Mouse (Mus musculus): Measurements from ENCODE around the gene Ube2c. TPM values are rescaled to one million over a fixed set of nuclear protein-coding genes. Genes with fewer than 3 reads are reported as not detected.

Ube2c gene
- polyA plus RNA-seq, 1 experiment from 2014 or later: 449 TPM

GRCm38 (mm10) chr2:164785481-164786387 is 16.0 kb downstream of the Ube2c start, which contains the start of gene Snx21:
Gene Snx21, plus strand, starts transcription at chr2:164785823.
- WGBS: under 1% methylated on average over 80 of the region's 89 CpGs

DNA sequence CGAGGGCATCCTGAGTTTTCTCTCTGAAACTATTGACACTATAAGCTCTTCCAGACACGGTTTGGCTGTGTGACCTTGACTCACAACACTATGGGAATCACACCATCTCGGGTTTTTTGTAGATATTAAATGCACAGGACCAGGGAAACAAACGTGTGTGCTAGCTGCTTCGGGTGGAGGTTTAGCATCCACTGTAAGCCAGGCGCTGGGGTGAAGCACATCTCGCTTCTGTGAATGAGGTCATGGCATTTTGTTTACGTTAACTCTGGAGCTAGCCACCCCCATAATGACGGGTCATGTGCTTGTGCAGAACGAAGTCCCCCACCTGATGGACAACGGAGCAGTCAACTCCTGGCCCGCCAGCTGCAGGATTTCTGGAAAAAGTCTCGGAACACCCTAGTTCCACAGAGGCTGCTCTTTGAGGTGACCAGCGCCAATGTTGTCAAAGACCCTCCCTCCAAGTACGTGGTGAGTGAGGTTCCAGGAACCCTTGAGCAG is 16.7 kb downstream of the Ube2c start:
- no peaks in the 10 kb centered on the region for H3K9me3 ChIP-seq (ENCODE audit: low read length)
- peak overlapping the region; percentile 85 for H3K9ac ChIP-seq (replicated peaks; ENCODE audit: low read length)
- H3K4me3 ChIP-seq (ENCODE audit: low read length): peak overlapping the region; percentile 69
- peak overlapping the region; percentile 91; the same call in 1 of the 2 replicates for H3K27ac ChIP-seq (ENCODE audit: low read length)
- peaks cover 25% of the 10 kb centered on the region for H3K4me1 ChIP-seq (ENCODE audit: insufficient read depth, low read length)
- H3K36me3 ChIP-seq (ENCODE audit: insufficient read depth, low read length): peaks cover 6% of the 10 kb centered on the region; the same call in 1 of the 2 replicates
- 7% methylated on average over 15 of the region's 15 CpGs for WGBS
- H3K4me2 ChIP-seq (replicated peaks; ENCODE audit: low read depth, low read length): peak overlapping the region; percentile 88
- ATAC-seq (ENCODE audit: low FRiP score, low TSS enrichment): no peak; the same call in none of the 2 replicates
- no peaks in the 10 kb centered on the region for H3K27me3 ChIP-seq (ENCODE audit: insufficient read depth, low read length)

More at GRCm38 (mm10) chr2:164785481-164786387, 16.0 kb downstream of the Ube2c start, which contains the start of gene Snx21:
- Histone ChIP-seq H3K27me3 (ENCODE audit: insufficient read depth, low read length) (no peaks in the 10 kb centered on the region), H3K27ac (ENCODE audit: low read length) (peak within 1 kb of the TSS; percentile 91), H3K9ac (replicated peaks; ENCODE audit: low read length) (peak within 1 kb of the TSS; percentile 85), H3K36me3 (ENCODE audit: insufficient read depth, low read length) (peaks cover 3% of the 10 kb centered on the region; the same call in 1 of the 2 replicates), H3K9me3 (ENCODE audit: low read length) (no peaks in the 10 kb centered on the region), H3K4me2 (replicated peaks; ENCODE audit: low read depth, low read length) (peak within 1 kb of the TSS; percentile 88), H3K4me3 (ENCODE audit: low read length) (peak within 1 kb of the TSS; percentile 69), H3K4me1 (ENCODE audit: insufficient read depth, low read length) (peaks cover 25% of the 10 kb centered on the region)
- peak; percentile 94 for ATAC-seq (ENCODE audit: low FRiP score, low TSS enrichment)

GRCm38 (mm10) chr2:164787032-164787431 is 17.3 kb downstream of the Ube2c start:
- Histone ChIP-seq H3K4me3 (ENCODE audit: low read length) (peak overlapping the region; percentile 69), H3K4me1 (ENCODE audit: insufficient read depth, low read length) (peaks cover 25% of the 10 kb centered on the region), H3K36me3 (ENCODE audit: insufficient read depth, low read length) (peaks cover 12% of the 10 kb centered on the region; the same call in 1 of the 2 replicates), H3K27ac (ENCODE audit: low read length) (no peak overlapping the region), H3K4me2 (replicated peaks; ENCODE audit: low read depth, low read length) (peak overlapping the region; percentile 88), H3K9ac (replicated peaks; ENCODE audit: low read length) (peak overlapping the region; percentile 85), H3K9me3 (ENCODE audit: low read length) (no peaks in the 10 kb centered on the region), H3K27me3 (ENCODE audit: insufficient read depth, low read length) (no peaks in the 10 kb centered on the region)
- 85% methylated on average over 3 of the region's 3 CpGs for WGBS
- no peak for ATAC-seq (ENCODE audit: low FRiP score, low TSS enrichment)

- Histone ChIP-seq H3K27ac (ENCODE audit: low read length) (no peak overlapping the region), H3K9ac (replicated peaks; ENCODE audit: low read length) (0 out of 2 replicates have a peak overlapping the region, but pooled peaks have one; percentile 6), H3K9me3 (ENCODE audit: low read length) (no peaks in the 10 kb centered on the region), H3K4me1 (ENCODE audit: insufficient read depth, low read length) (peaks cover 25% of the 10 kb centered on the region), H3K4me2 (replicated peaks; ENCODE audit: low read depth, low read length) (no peak overlapping the region), H3K4me3 (ENCODE audit: low read length) (no peak overlapping the region), H3K36me3 (ENCODE audit: insufficient read depth, low read length) (peaks cover 20% of the 10 kb centered on the region), H3K27me3 (ENCODE audit: insufficient read depth, low read length) (no peaks in the 10 kb centered on the region)
- 69% methylated on average over 10 of the region's 10 CpGs for WGBS
- no peak for ATAC-seq (ENCODE audit: low FRiP score, low TSS enrichment)
These were observed 18.1 kb downstream of the Ube2c start for GRCm38 (mm10) chr2:164787779-164788178.

GRCm38 (mm10) chr2:164788411-164788810 is 18.7 kb downstream of the Ube2c start:
- Histone ChIP-seq H3K4me3 (ENCODE audit: low read length) (no peak overlapping the region), H3K36me3 (ENCODE audit: insufficient read depth, low read length) (peaks cover 25% of the 10 kb centered on the region), H3K9me3 (ENCODE audit: low read length) (no peaks in the 10 kb centered on the region), H3K4me1 (ENCODE audit: insufficient read depth, low read length) (peaks cover 25% of the 10 kb centered on the region), H3K4me2 (replicated peaks; ENCODE audit: low read depth, low read length) (no peak overlapping the region), H3K9ac (replicated peaks; ENCODE audit: low read length) (no peak overlapping the region), H3K27me3 (ENCODE audit: insufficient read depth, low read length) (no peaks in the 10 kb centered on the region), H3K27ac (ENCODE audit: low read length) (no peak overlapping the region)
- 55% methylated on average over 4 of the region's 4 CpGs for WGBS
- ATAC-seq (ENCODE audit: low FRiP score, low TSS enrichment): no peak

- 79% methylated on average over 4 of the region's 4 CpGs for WGBS
- no peak overlapping the region for H3K4me2 ChIP-seq (replicated peaks; ENCODE audit: low read depth, low read length)
- no peak for ATAC-seq (ENCODE audit: low FRiP score, low TSS enrichment)
- H3K27me3 ChIP-seq (ENCODE audit: insufficient read depth, low read length): no peaks in the 10 kb centered on the region
- no peak overlapping the region for H3K9ac ChIP-seq (replicated peaks; ENCODE audit: low read length)
- H3K36me3 ChIP-seq (ENCODE audit: insufficient read depth, low read length): peaks cover 36% of the 10 kb centered on the region
- peaks cover 15% of the 10 kb centered on the region for H3K4me1 ChIP-seq (ENCODE audit: insufficient read depth, low read length)
- H3K9me3 ChIP-seq (ENCODE audit: low read length): no peaks in the 10 kb centered on the region
- H3K4me3 ChIP-seq (ENCODE audit: low read length): no peak overlapping the region
- no peak overlapping the region for H3K27ac ChIP-seq (ENCODE audit: low read length)
These were observed 20.8 kb downstream of the Ube2c start for GRCm38 (mm10) chr2:164790451-164790850.

DNA sequence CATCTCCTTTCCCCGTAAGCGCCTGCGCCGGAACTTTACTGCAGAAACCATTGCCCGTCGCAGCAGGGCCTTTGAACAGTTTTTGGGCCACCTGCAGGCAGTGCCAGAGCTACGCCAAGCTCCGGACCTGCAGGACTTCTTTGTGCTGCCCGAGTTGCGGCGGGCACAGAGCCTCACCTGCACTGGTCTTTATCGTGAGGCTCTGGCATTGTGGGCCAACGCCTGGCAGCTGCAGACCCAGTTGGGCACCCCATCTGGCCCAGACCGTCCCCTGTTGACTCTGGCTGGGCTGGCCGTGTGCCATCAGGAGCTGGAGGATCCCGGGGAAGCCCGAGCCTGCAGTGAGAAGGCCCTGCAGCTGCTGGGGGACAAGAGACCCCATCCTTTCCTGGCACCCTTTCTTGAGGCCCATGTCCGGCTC is 22.2 kb downstream of the Ube2c start:
- peaks cover 10% of the 10 kb centered on the region for H3K4me1 ChIP-seq (ENCODE audit: insufficient read depth, low read length)
- WGBS: 90% methylated on average over 18 of the region's 18 CpGs
- no peak for ATAC-seq (ENCODE audit: low FRiP score, low TSS enrichment)

GRCm38 (mm10) chr2:164792400-164793190 is 22.9 kb downstream of the Ube2c start:
- Histone ChIP-seq H3K4me1 (ENCODE audit: insufficient read depth, low read length) (peaks cover 3% of the 10 kb centered on the region), H3K27ac (ENCODE audit: low read length) (no peak overlapping the region), H3K4me3 (ENCODE audit: low read length) (no peak overlapping the region), H3K9ac (replicated peaks; ENCODE audit: low read length) (no peak overlapping the region), H3K27me3 (ENCODE audit: insufficient read depth, low read length) (no peaks in the 10 kb centered on the region), H3K36me3 (ENCODE audit: insufficient read depth, low read length) (peaks cover 43% of the 10 kb centered on the region), H3K9me3 (ENCODE audit: low read length) (no peaks in the 10 kb centered on the region), H3K4me2 (replicated peaks; ENCODE audit: low read depth, low read length) (no peak overlapping the region)
- 89% methylated on average over 12 of the region's 12 CpGs for WGBS
- ATAC-seq (ENCODE audit: low FRiP score, low TSS enrichment): no peak

More for the DNA sequence above, 22.2 kb downstream of the Ube2c start:
- no peak overlapping the region for H3K4me3 ChIP-seq (ENCODE audit: low read length)
- no peak overlapping the region for H3K4me2 ChIP-seq (replicated peaks; ENCODE audit: low read depth, low read length)
- H3K9me3 ChIP-seq (ENCODE audit: low read length): no peaks in the 10 kb centered on the region
- no peaks in the 10 kb centered on the region for H3K27me3 ChIP-seq (ENCODE audit: insufficient read depth, low read length)
- H3K27ac ChIP-seq (ENCODE audit: low read length): no peak overlapping the region
- H3K9ac ChIP-seq (replicated peaks; ENCODE audit: low read length): no peak overlapping the region
- peaks cover 38% of the 10 kb centered on the region for H3K36me3 ChIP-seq (ENCODE audit: insufficient read depth, low read length)

GRCm38 (mm10) chr2:164793236-164793635 is 23.5 kb downstream of the Ube2c start:
- H3K9me3 ChIP-seq (ENCODE audit: low read length): no peaks in the 10 kb centered on the region
- ATAC-seq (ENCODE audit: low FRiP score, low TSS enrichment): peak; percentile 52; the same call in 1 of the 2 replicates
- no peak overlapping the region for H3K27ac ChIP-seq (ENCODE audit: low read length)
- 86% methylated on average over 3 of the region's 3 CpGs for WGBS
- no peak overlapping the region for H3K4me3 ChIP-seq (ENCODE audit: low read length)
- no peak overlapping the region for H3K4me2 ChIP-seq (replicated peaks; ENCODE audit: low read depth, low read length)
- no peaks in the 10 kb centered on the region for H3K27me3 ChIP-seq (ENCODE audit: insufficient read depth, low read length)
- no peaks in the 10 kb centered on the region for H3K4me1 ChIP-seq (ENCODE audit: insufficient read depth, low read length)
- H3K36me3 ChIP-seq (ENCODE audit: insufficient read depth, low read length): peaks cover 48% of the 10 kb centered on the region
- no peak overlapping the region for H3K9ac ChIP-seq (replicated peaks; ENCODE audit: low read length)
